Comparison of ENCODE assay signal across 25 mouse cellular contexts in the genomic region with DNA sequence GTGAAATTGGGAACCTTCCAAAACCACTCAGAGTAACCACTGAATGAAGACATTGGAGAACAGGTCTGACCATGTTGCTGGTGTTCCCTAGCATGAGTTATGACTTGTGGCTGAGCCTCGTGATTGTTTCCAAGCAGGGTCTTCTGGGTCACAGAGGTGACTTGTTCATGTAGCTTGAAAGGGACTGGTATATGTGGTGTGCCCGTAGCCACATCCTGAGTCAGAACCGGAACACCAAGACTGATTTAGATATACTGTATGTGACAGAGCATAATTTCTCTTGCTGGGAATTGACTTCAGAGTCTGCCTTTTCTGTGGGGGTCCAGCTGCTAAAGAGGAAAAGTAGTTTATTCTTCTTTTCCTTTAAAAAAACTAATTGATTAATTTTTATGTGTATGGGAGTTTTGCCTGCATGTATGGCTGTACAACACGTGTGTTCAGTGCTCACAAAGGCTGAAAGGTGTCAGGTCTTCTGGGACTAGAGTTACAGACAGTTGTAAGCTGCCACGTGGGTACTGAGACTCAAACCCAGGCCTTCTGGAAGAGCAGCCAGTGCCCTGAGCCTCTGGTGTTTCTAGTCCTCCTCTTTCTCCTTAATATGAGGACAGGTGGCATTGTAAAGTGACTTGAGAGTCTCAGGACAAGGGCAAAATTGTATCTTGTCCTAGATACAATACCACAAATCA.
DNase-seq lines count a peak whose midpoint lies in the region; ATAC-seq and TF ChIP-seq lines count a peak whose summit lies in the region.
"Had no signal": no experiment of that assay in that cellular context is flagged by ENCODE, and none has a peak within 500 bp of the region (broad histone marks: within the 10 kb centered on the region; RNA-seq: fewer than 3 reads in every experiment).

No protein-coding gene starts in this region.

- no peak overlapping the region for H3K4me2 ChIP-seq in hindbrain, embryonic 12.5 days (replicated peaks)
- H3K4me2 ChIP-seq: embryonic facial prominence, embryonic 15.5 days; forebrain, embryonic 15.5 days; heart, embryonic 11.5 days; limb, embryonic 12.5 days; liver, embryonic 12.5 days; midbrain, embryonic 15.5 days; neural tube, embryonic 15.5 days had no signal

- no peak for TF ChIP-seq POLR2A in thymus, adult 2 months (IDR thresholded peaks at IDR 0.05; ENCODE audit: control insufficient read depth, extremely low read depth, insufficient read depth, low read length, poor library complexity)

- no peaks in the 10 kb centered on the region for H3K36me3 ChIP-seq in thymus, adult 2 months (ENCODE audit: control insufficient read depth, insufficient read depth, low read length)
- H3K36me3 ChIP-seq in hindbrain, embryonic 12.5 days, result no peaks in the 10 kb centered on the region
- H3K36me3 ChIP-seq: embryonic facial prominence, embryonic 15.5 days; forebrain, embryonic 15.5 days; hindbrain, embryonic 10.5 days; limb, embryonic 12.5 days; liver, embryonic 12.5 days; midbrain, embryonic 15.5 days; neural tube, embryonic 15.5 days had no signal

- H3K4me3 ChIP-seq in thymus, adult 2 months (ENCODE audit: control insufficient read depth, insufficient read depth, low read length), result no peak overlapping the region
- H3K4me3 ChIP-seq in hindbrain, embryonic 12.5 days, result no peak overlapping the region
- H3K4me3 ChIP-seq: embryonic facial prominence, embryonic 15.5 days; forebrain, embryonic 15.5 days; hindbrain, embryonic 10.5 days; limb, embryonic 12.5 days; liver, embryonic 12.5 days; midbrain, embryonic 15.5 days; myocyte; neural tube, embryonic 15.5 days had no signal

- TF ChIP-seq CTCF in thymus, adult 2 months (IDR thresholded peaks at IDR 0.05; ENCODE audit: borderline replicate concordance, control insufficient read depth, extremely low read depth, insufficient read depth, low read length, poor library complexity), result no peak

- no peaks in the 10 kb centered on the region for H3K9me3 ChIP-seq in hindbrain, embryonic 12.5 days (replicated peaks)
- H3K9me3 ChIP-seq: embryonic facial prominence, embryonic 15.5 days; forebrain, embryonic 15.5 days; hindbrain, embryonic 10.5 days; limb, embryonic 12.5 days; liver, embryonic 12.5 days; midbrain, embryonic 15.5 days; neural tube, embryonic 15.5 days had no signal

- no peak overlapping the region for H3K9ac ChIP-seq in hindbrain, embryonic 12.5 days
- H3K9ac ChIP-seq: embryonic facial prominence, embryonic 15.5 days; forebrain, embryonic 15.5 days; limb, embryonic 12.5 days; liver, embryonic 12.5 days; midbrain, embryonic 15.5 days; neural tube, embryonic 15.5 days had no signal

- 15% methylated on average over 5 of the region's 5 CpGs for WGBS in thymus, adult 2 months
- WGBS in hindbrain, embryonic 12.5 days, result 79% methylated on average over 5 of the region's 5 CpGs

- no peaks in the 10 kb centered on the region for H3K27me3 ChIP-seq in thymus, adult 2 months (ENCODE audit: control insufficient read depth, insufficient read depth, low read length)
- H3K27me3 ChIP-seq in hindbrain, embryonic 12.5 days, result no peaks in the 10 kb centered on the region
- H3K27me3 ChIP-seq: embryonic facial prominence, embryonic 15.5 days; forebrain, embryonic 15.5 days; limb, embryonic 12.5 days; midbrain, embryonic 15.5 days; neural tube, embryonic 15.5 days had no signal

- no peaks in the 10 kb centered on the region for H3K4me1 ChIP-seq in thymus, adult 2 months (replicated peaks; ENCODE audit: control insufficient read depth, insufficient read depth, low read length)
- H3K4me1 ChIP-seq in hindbrain, embryonic 12.5 days, result no peaks in the 10 kb centered on the region
- H3K4me1 ChIP-seq: embryonic facial prominence, embryonic 15.5 days; forebrain, embryonic 15.5 days; hindbrain, embryonic 10.5 days; limb, embryonic 12.5 days; liver, embryonic 12.5 days; midbrain, embryonic 15.5 days; neural tube, embryonic 15.5 days had no signal

- H3K27ac ChIP-seq in thymus, adult 2 months (ENCODE audit: control insufficient read depth, insufficient read depth, low read length), result no peak overlapping the region
- H3K27ac ChIP-seq in hindbrain, embryonic 12.5 days, result no peak overlapping the region
- H3K27ac ChIP-seq: embryonic facial prominence, embryonic 15.5 days; forebrain, embryonic 15.5 days; hindbrain, embryonic 10.5 days; hindbrain, postnatal 0 days; limb, embryonic 12.5 days; liver, embryonic 12.5 days; midbrain, embryonic 15.5 days; neural tube, embryonic 15.5 days had no signal

- peak; percentile 77 for ATAC-seq in granulocyte monocyte progenitor cell, adult 5-6 weeks (replicated peaks; ENCODE audit: poor library complexity, severe bottlenecking)
- ATAC-seq in megakaryocyte progenitor cell, adult 5-6 weeks (replicated peaks; ENCODE audit: poor library complexity), result peak; percentile 69
- ATAC-seq in hindbrain, embryonic 12.5 days (ENCODE audit: low FRiP score), result no peak
- ATAC-seq: forebrain, embryonic 15.5 days; hindbrain, postnatal 0 days; liver, embryonic 12.5 days; midbrain, embryonic 15.5 days had no signal

- peak; percentile 56 for DNase-seq in thymus, postnatal 0 days (ENCODE audit: low spot score)
- no peak for DNase-seq in thymus, adult 2 months
- DNase-seq in kidney, adult 11 months, result no peak
- no peak for DNase-seq in urinary bladder, postnatal 36 days (ENCODE audit: low spot score in 2 of 2)
- DNase-seq: adrenal gland, postnatal 25 days; cerebellum, adult 8-10 months; cerebellum, postnatal 36 days; gastrocnemius, postnatal 10 days; heart, adult 11 months; kidney, adult 18-20 months; lung, adult 18-20 months; lung, postnatal 10 days had no signal
